Mouse (Mus musculus): ENCODE data around the gene Cmah. TPM values are rescaled to one million over a fixed set of nuclear protein-coding genes. Genes with fewer than 3 reads are reported as not detected.
"Not testable (repeated sequence)": the region's sequence is repeated elsewhere in the genome, so short reads cannot be mapped to it uniquely, and the experiment has no call there.

Cmah gene
- total RNA-seq, 2 experiments from 2014 or later: 1.5 to 4.6 TPM

GRCm38 (mm10) chr13:24339907-24340306 is 12.7 kb downstream of the Cmah start:
- no peak for DNase-seq (ENCODE audit: low spot score in 2 of 2)

GRCm38 (mm10) chr13:24340462-24340861 is 13.3 kb downstream of the Cmah start:
- DNase-seq (ENCODE audit: low spot score in 2 of 2): no peak

GRCm38 (mm10) chr13:24342091-24342490 is 14.9 kb downstream of the Cmah start:
- no peak for DNase-seq (ENCODE audit: low spot score in 2 of 2)

DNA sequence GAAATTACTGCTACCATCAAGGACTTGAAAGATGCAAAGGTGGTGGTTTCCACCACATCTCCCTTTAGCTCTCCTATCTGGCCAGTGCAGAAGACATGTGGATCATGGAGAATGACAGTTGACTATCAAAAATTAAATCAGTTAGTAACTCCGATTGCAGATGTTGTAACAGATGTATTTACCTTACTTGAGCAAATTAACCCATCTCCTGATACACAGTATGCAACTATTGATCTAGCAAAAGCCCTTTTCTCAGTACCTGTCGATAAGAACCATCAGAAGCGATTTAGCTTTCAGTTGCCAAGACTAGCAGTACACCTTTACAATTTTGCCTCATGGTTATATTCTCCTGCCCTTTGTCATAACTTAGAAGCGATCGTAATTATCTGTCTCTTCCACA is 25.8 kb downstream of the Cmah start:
- no peak for DNase-seq (ENCODE audit: low spot score in 2 of 2)

- no peak for DNase-seq (ENCODE audit: low spot score in 2 of 2)
Measured at GRCm38 (mm10) chr13:24354751-24355150, 27.5 kb downstream of the Cmah start.

GRCm38 (mm10) chr13:24359181-24359580 is 32.0 kb downstream of the Cmah start:
- DNase-seq (ENCODE audit: low spot score in 2 of 2): no peak

DNA sequence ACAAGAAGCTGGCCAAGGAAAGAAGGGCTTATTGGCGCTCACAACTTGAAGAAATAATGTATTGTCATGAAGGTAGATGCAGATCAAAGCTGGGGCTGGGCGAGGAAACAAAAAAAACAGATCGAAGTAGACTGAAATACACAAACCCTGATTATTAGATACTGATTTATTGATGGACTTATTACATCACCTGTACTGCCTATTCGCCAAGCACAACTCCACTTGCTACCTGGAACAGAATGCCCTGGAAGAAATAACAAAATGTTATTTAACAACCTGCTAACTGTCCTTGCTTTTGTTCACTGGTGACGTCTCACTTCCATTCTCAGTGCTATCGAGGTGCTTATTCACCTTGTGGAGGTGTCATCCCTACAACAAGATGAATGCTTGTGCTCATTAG is 38.0 kb downstream of the Cmah start:
- no peak for DNase-seq (ENCODE audit: low spot score in 2 of 2)

GRCm38 (mm10) chr13:24372893-24373599 is 45.8 kb downstream of the Cmah start:
- DNase-seq (ENCODE audit: low spot score in 2 of 2): no peak

- DNase-seq (ENCODE audit: low spot score in 2 of 2): not testable (repeated sequence)
Measured at GRCm38 (mm10) chr13:24374606-24375005, 47.4 kb downstream of the Cmah start.

GRCm38 (mm10) chr13:24375320-24376203 is 48.4 kb downstream of the Cmah start:
- DNase-seq (ENCODE audit: low spot score in 2 of 2): no peak

DNA sequence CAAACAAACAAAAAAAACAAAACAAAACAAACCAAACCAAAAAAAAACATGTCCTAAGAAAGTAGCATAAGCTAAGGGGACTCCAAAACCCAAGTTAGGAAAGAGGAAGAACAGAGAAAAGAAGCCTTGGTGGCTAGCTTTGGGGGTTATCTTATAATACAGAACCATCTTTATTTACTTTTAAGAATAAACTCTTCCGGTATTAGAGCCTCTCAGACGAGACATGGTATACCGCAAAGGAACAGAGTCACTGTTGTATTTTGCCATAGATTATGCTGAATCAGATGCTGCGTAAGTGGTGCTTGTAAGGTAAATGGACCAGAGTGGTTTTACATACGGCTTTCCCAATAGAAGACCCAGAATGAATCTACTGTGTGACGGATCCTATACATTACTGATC is 53.5 kb downstream of the Cmah start:
- DNase-seq (ENCODE audit: low spot score in 2 of 2): no peak

DNA sequence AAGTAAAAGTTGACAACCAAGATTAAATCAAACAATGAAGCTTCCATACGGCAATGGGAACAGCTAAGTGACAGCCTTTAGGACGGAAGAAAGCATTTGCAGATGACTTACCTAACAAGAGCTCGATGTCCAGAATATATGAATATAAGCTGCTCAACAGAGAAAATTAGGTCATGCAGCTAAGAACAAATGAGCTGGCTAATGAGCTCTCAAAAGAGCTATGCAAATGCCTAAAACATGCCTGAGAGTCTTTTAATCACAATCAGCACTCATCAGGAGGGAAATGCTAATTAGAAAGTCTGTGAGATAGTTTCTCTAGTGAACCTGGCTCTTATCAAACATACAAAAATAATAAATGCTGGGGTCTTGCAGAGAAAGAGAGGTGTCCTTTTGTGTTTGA is 56.7 kb downstream of the Cmah start:
- no peak for DNase-seq (ENCODE audit: low spot score in 2 of 2)

- no peak for DNase-seq (ENCODE audit: low spot score in 2 of 2)
Measured at GRCm38 (mm10) chr13:24391892-24392291, 64.7 kb downstream of the Cmah start.

DNA sequence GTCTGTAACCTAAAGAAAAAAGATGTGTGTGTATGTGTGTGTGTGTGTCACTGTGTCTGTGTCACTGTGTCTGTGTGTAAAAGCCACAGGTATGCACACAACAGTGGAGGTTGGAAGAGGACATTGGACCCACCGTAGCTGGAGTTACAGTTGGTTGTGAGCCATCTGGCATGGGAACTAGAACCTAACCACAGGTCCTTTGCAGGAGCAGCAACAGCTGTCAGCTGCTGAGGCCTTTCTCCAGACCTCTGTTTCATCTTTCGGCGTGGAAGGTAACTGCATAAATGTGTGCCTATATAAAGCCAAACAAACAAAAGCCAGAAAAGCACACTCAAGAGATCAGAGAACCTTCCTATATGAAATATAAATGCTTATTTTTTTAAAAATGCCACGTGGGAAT is 65.5 kb downstream of the Cmah start:
- no peak for DNase-seq (ENCODE audit: low spot score in 2 of 2)

DNA sequence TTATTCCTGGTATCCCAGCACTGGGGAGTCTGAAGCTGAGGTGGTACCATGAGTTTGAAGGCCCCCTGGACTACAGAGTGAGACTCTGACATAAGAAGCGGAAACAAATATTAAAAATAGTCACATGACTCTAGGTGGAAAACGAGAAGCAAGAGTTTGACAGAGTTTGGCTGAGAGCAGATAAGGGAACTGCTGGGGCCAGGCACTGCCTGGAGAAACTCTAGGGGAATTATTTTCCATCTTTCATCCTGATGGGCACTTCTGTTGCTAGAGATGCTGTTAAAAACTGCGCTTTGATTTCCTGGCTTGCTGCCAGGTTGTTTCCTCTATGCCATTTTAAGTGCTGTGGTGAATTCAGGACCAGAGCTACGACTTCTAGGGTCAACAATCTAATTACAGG is 65.9 kb downstream of the Cmah start:
- DNase-seq (ENCODE audit: low spot score in 2 of 2): no peak

DNA sequence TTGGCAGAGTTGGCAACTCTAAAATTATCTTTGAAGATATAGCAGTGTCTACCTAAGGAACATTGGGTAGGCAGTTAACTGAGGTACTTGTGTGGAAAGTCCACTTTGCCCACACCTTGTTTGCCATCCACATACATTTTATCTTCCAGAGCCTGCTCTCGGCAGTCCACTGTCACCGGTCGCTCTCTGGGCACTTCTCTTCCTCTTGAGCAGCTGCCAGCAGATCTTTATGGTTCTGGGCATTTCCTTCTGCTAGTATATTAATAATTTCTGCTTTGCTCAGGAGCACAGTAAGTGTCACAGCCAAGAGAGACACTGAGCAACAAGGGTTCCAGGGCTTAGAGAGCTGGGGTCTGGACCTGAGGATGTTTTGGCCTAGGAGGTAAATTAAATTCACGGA is 68.6 kb downstream of the Cmah start:
- DNase-seq (ENCODE audit: low spot score in 2 of 2): no peak

- no peak for DNase-seq (ENCODE audit: low spot score in 2 of 2)
Measured at GRCm38 (mm10) chr13:24397181-24397580, 70.0 kb downstream of the Cmah start.

DNA sequence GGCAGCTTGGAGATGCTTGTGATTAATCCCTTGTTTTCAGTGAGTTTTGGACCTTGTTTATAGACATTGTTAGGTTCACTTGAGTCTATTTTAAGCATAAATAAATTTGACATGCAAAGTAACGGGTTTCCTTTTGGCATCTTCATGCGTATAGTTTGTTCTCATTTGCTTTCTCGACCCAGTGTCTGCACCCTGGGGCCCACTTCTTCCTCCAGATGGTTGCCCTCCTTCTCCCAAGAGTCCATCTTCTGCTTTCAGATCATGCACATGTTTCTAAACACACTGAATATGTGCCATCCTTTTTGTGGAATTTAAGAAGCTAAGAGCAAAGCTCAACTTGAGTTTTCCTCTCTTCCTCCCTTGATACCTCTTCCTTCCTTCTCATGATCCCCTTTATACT is 71.3 kb downstream of the Cmah start:
- DNase-seq (ENCODE audit: low spot score in 2 of 2): no peak

DNA sequence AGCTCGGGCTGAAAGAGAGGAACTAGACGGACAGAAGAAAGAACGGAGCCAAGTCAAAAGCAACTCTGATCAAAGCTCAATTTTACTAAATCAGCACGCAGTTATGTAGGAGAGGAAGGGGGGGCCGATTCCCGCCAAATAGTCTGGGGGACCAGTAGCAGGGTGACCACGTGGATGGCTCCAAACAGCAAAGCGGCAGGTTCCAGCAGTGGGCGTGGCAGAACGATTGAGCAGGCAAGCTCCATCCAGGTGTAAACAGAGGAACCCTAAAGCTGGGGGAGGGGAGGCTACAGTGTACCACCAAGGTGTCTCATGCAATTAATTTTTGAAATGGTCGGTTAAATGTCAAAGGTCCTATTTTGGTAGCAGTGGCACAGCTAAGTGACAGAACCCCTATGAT is 74.6 kb downstream of the Cmah start:
- not testable (repeated sequence) for DNase-seq (ENCODE audit: low spot score in 2 of 2)

DNA sequence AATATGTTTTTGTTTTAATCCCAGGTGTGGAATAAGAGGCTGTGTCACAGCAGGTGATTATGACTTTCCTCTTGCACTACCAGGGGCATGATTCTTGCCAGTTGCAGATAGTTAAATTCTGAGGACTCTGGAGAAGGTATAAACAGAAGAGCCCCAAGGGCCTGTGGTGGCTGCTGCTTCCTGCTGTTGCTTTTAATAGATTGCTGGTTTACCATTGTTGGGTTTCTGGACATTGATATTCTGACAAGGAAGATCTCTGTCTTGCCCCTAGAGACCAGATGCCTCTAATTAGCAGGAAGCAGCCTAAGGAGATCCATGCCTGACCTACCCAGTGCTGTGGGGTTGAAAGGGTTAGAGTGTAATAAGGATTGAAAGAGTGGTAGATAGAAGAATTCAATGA is 75.8 kb downstream of the Cmah start:
- DNase-seq (ENCODE audit: low spot score in 2 of 2): no peak

DNA sequence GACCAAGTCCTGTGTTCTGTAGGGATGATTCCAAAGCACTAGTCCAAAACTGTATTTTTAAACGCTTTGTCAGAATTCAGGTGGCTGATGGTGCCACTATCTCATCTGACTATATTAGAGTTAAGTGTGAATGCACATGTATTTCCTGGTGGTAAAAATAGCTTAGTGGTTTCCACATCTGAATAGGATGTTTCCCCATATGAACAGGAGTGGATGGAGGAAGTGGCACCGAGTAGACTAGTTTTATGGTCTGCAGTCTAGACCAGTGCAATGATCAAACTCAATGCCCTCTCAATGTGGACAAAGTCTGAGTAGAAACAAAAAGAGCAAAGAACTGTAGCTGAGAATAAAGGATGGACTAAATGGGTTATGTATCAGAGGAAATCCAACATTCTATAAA is 79.6 kb downstream of the Cmah start:
- DNase-seq (ENCODE audit: low spot score in 2 of 2): no peak

DNA sequence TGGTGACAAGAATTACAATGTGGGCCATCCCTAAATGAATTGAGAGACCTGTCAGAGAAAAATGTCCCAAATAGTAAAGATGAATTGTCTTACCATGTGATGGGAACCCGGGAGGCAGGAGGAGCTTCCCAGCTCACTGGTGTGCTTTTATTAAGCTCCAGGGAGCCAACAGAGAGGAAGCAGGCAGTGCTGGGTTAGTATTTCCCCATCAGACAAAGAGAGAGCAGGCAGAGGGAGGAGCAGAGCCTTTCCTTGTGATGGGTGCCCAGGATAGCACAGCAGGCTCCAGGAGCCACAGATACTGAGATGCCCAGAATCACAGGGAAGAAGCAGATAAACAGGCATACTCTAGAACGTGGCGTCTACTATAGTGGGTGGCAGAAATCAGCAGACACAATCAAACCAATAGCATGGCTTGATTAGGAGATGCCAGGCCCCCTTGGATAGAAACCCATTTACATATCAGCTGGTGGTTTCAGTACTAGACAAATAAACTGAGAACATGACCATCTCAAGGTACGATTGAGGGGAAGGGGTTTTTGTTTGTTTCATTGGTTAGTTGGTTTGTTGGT is 87.5 kb downstream of the Cmah start:
- DNase-seq (ENCODE audit: low spot score in 2 of 2): no peak
